9 mouse cellular contexts compared by ENCODE assay signal in genomic region chr10:98494354-98494753, GRCm38 (mm10).
DNase-seq lines count a peak whose midpoint lies in the region; ATAC-seq lines count a peak whose summit lies in the region.
"Had no signal": no experiment of that assay in that cellular context is flagged by ENCODE, and none has a peak within 500 bp of the region (broad histone marks: within the 10 kb centered on the region; RNA-seq: fewer than 3 reads in every experiment).

No protein-coding gene starts in this region.

- no peak overlapping the region for H3K4me2 ChIP-seq in liver, embryonic 13.5 days
- H3K4me2 ChIP-seq in neural tube, embryonic 12.5 days (replicated peaks) = no peak overlapping the region
- H3K4me2 ChIP-seq: stomach, embryonic 15.5 days had no signal

- H3K27ac ChIP-seq in liver, embryonic 13.5 days = no peak overlapping the region
- no peak overlapping the region for H3K27ac ChIP-seq in neural tube, embryonic 12.5 days
- H3K27ac ChIP-seq: stomach, embryonic 15.5 days had no signal

- ATAC-seq in granulocyte monocyte progenitor cell, adult 5-6 weeks (replicated peaks; ENCODE audit: poor library complexity, severe bottlenecking) = peak; percentile 100
- ATAC-seq in liver, embryonic 13.5 days (ENCODE audit: low read depth) = no peak; the same call in 1 of the 2 replicates
- ATAC-seq in neural tube, embryonic 12.5 days (ENCODE audit: low FRiP score, low read depth) = peak; percentile 84

- H3K27me3 ChIP-seq in liver, embryonic 13.5 days = no peaks in the 10 kb centered on the region
- H3K27me3 ChIP-seq in neural tube, embryonic 12.5 days (replicated peaks) = no peaks in the 10 kb centered on the region
- H3K27me3 ChIP-seq: stomach, embryonic 15.5 days had no signal

- 12% methylated on average over 8 of the region's 8 CpGs for WGBS in liver, embryonic 13.5 days (ENCODE audit: insufficient replicate concordance)
- 7% methylated on average over 8 of the region's 8 CpGs for WGBS in neural tube, embryonic 12.5 days

- H3K36me3 ChIP-seq in liver, embryonic 13.5 days = no peaks in the 10 kb centered on the region
- H3K36me3 ChIP-seq in neural tube, embryonic 12.5 days = no peaks in the 10 kb centered on the region
- H3K36me3 ChIP-seq: stomach, embryonic 15.5 days had no signal

- DNase-seq in A20 (ENCODE audit: low read depth, low spot score) = peak; percentile 71
- DNase-seq in adrenal gland, adult 18-20 months (ENCODE audit: low spot score in 2 of 2) = peak; percentile 51 to 54
- DNase-seq in embryo, embryonic 11 days = peak; percentile 78
- DNase-seq in kidney, postnatal 14 days = peak; percentile 81
- peak; percentile 11 for DNase-seq in liver, embryonic 13.5 days
- peak; percentile 44 for DNase-seq in testis, postnatal 14 days (ENCODE audit: low spot score)

- H3K9ac ChIP-seq in liver, embryonic 13.5 days = no peak overlapping the region
- no peak overlapping the region for H3K9ac ChIP-seq in neural tube, embryonic 12.5 days
- H3K9ac ChIP-seq: stomach, embryonic 15.5 days had no signal

- no peaks in the 10 kb centered on the region for H3K4me1 ChIP-seq in liver, embryonic 13.5 days (replicated peaks)
- no peaks in the 10 kb centered on the region for H3K4me1 ChIP-seq in neural tube, embryonic 12.5 days
- H3K4me1 ChIP-seq: stomach, embryonic 15.5 days had no signal

- no peaks in the 10 kb centered on the region for H3K9me3 ChIP-seq in liver, embryonic 13.5 days (replicated peaks)
- H3K9me3 ChIP-seq in neural tube, embryonic 12.5 days = no peaks in the 10 kb centered on the region
- H3K9me3 ChIP-seq: stomach, embryonic 15.5 days had no signal

- H3K4me3 ChIP-seq in liver, embryonic 13.5 days (replicated peaks) = no peak overlapping the region
- H3K4me3 ChIP-seq in neural tube, embryonic 12.5 days = no peak overlapping the region
- H3K4me3 ChIP-seq: stomach, embryonic 15.5 days had no signal

Comparison
In these comparisons a context has a peak if more than half of its experiments do, and no peak if none do; other contexts are left out.
1. DNase-seq: peak in every context shown above with its lines; median percentile 81 in kidney, postnatal 14 days; 78 in embryo, embryonic 11 days; 71 in A20; 52 in adrenal gland, adult 18-20 months; 44 in testis, postnatal 14 days; 11 in liver, embryonic 13.5 days.